Mouse (Mus musculus): Measurements from ENCODE around the gene Satb1.

DNA sequence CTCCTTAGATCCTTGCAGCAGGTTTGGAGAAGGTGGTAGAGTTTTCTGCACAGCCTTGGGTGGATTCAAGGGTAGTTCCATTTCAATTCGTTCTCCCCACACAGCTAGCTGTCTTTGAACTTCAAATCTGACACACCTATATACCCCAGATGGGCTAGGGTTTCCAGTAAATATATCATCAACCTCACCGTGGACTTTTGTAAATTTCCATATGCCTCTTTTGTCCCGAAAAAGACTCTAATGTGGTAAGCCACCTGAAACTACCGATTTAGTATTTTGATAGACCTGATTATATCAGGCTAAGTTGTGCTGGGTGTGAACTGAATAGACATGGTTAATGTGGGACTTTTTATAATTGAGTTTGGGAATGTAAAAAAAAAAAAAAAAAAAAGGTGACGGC, 46.6 kb upstream of the Satb1 start:
- TF ChIP-seq CTCF (IDR thresholded peaks at IDR 0.05; ENCODE audit: extremely low read depth, insufficient read length, insufficient replicate concordance, low read depth, low read length) (no peak), POLR2A (IDR thresholded peaks at IDR 0.05; ENCODE audit: low read depth, low read length) (no peak)

All from small intestine, adult 2 months (tissue).